Comparison of ENCODE assay signal across 1 mouse cellular context in the genomic region with DNA sequence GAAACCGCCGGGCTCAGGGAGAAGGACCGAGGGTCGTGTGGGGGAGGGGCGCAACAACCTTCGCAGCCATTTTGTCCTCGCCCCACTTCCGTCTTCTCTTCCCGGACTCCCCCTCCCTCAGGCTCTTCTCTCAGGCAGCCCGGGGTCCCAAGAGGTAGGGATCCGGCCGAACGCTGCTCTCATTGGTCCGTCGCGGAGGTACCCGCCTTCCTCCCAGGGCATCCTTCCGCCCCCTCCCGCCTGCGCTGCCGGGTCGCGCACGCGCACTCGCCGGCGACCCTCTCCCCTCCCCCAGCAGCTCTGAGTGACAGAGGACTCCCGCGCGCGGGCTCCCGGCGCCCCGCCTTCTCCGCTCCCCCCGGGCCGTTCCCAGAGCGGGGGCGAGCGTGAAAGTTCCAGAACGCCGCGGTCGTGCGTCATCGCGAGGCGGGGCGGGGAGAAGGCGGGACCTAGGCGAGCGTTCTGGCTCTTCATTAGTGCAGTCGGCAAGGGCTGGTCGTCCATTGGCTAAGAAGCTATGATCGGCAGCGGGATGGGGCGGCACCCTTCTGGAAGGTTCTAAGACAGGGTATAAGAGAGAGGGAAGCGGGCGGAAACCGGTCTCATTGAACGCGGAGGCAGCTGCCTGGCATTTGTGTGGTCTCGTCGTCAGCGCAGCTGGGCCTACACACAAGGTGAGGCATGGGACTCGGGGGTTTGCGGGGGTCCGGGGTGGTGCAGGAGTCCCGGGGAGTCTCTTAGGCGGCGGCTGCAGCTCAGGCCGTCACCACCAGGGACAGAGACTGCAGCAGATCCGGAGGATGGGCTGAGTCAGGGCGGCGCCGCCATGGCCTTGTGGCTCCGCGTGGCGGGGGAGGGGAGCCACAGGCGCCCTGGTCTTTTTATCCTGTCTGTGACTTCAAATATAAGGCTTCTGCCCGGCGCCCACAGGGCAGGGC.
A peak's percentile ranks its signal among the peaks of the same experiment; 100 is the strongest.
TF ChIP-seq lines count a peak whose summit lies in the region.

Hspa8 (plus strand) TSS at position 310 of the 938 bp plus-strand sequence.

TF ChIP-seq in CH12.LX, 34 proteins besides CTCF, POLR2A, EP300 and RAD21 (continued from another document):
- TF ChIP-seq E2F4 (IDR thresholded peaks at IDR 0.05; ENCODE audit: insufficient replicate concordance, low read depth, low read length) = 0 out of 2 replicates have a peak, but pooled peaks have one; percentile 89
- 0 out of 2 replicates have a peak, but pooled peaks have one; percentile 44 for TF ChIP-seq RCOR1 (conservative IDR thresholded peaks at IDR 0.05; ENCODE audit: low read depth, low read length)
- TF ChIP-seq UBTF (IDR thresholded peaks at IDR 0.05; ENCODE audit: low read depth, low read length) = no peak
- TF ChIP-seq POLR2AphosphoS2 (IDR thresholded peaks at IDR 0.05; ENCODE audit: low read depth, low read length) = peak; percentile 98
- TF ChIP-seq ZNF384 (IDR thresholded peaks at IDR 0.05; ENCODE audit: low read depth, low read length) = no peak
- no peak for TF ChIP-seq USF1 (IDR thresholded peaks at IDR 0.05; ENCODE audit: low read depth, low read length)
- TF ChIP-seq JUND (conservative IDR thresholded peaks at IDR 0.05; ENCODE audit: low read depth, low read length) = no peak
- TF ChIP-seq GABPA (IDR thresholded peaks at IDR 0.05; ENCODE audit: insufficient replicate concordance, low read depth, low read length) = no peak
- peak; percentile 100 for TF ChIP-seq NELFE (IDR thresholded peaks at IDR 0.05; ENCODE audit: low read depth, low read length)
- TF ChIP-seq SIN3A (IDR thresholded peaks at IDR 0.05; ENCODE audit: low read length) = peak; percentile 86
- peak; percentile 47; the same call in 1 of the 2 replicates for TF ChIP-seq MXI1 (IDR thresholded peaks at IDR 0.05; ENCODE audit: low read depth, low read length)
- TF ChIP-seq ZC3H11A (IDR thresholded peaks at IDR 0.05; ENCODE audit: low read depth, low read length) = no peak
- peak; percentile 98 for TF ChIP-seq TBP (conservative IDR thresholded peaks at IDR 0.05; ENCODE audit: low read depth, low read length)
- peak; percentile 90 for TF ChIP-seq NRF1 (IDR thresholded peaks at IDR 0.05; ENCODE audit: low read depth, low read length)
- 0 out of 2 replicates have a peak, but pooled peaks have one; percentile 16 for TF ChIP-seq BHLHE40 (IDR thresholded peaks at IDR 0.05; ENCODE audit: low read depth, low read length)
- no peak; the same call in 1 of the 2 replicates for TF ChIP-seq CHD1 (IDR thresholded peaks at IDR 0.05; ENCODE audit: low read depth, low read length)
- no peak for TF ChIP-seq PAX5 (IDR thresholded peaks at IDR 0.05; ENCODE audit: low read length)
- no peak for TF ChIP-seq USF2 (conservative IDR thresholded peaks at IDR 0.05; ENCODE audit: low read depth, low read length)
- TF ChIP-seq MYC (IDR thresholded peaks at IDR 0.05; ENCODE audit: low read depth, low read length) = no peak
- peak; percentile 99 for TF ChIP-seq MAZ (IDR thresholded peaks at IDR 0.05; ENCODE audit: low read depth, low read length)
- peak; percentile 92 for TF ChIP-seq TCF12 (IDR thresholded peaks at IDR 0.05; ENCODE audit: low read depth, low read length)
- TF ChIP-seq ELF1 (IDR thresholded peaks at IDR 0.05; ENCODE audit: low read depth, low read length) = peak; percentile 91
- TF ChIP-seq KAT2A (IDR thresholded peaks at IDR 0.05; ENCODE audit: insufficient replicate concordance, low read length) = 0 out of 2 replicates have a peak, but pooled peaks have one; percentile 69
